Mouse (Mus musculus) spleen, adult 18-20 months (tissue): Measurements from ENCODE around the gene Dusp14.

Experiments
- DNase-seq, 2 experiments: peaks; one replicate each; pipeline ENCODE4 v3.0.0; 2022; ENCODE audit warnings: mixed read lengths in 2 of 2

The Dusp14 gene

GRCm38 (mm10) chr11:84011576-84011975 lies 57.5 kb downstream of the Dusp14 start:
- no peak for DNase-seq

DNA sequence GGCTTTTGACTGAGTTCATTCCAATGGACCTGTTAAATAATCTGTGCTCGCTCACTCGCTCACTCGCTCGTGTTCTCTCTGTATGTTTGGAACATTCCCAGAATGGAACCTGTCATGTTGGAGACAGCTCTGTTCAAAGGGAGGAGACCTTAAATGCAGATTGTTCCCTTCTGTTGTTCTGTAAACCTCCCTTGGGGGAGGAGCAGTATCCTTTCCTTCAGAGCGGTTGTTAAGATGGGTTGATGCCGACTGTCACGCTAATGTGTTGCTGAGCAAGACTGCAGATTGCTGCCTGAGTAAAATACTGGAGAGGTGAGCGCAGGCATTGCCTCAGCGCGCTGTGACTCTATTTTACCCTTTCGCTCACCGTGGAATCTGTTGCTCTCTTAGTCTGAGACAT lies 58.0 kb downstream of the Dusp14 start:
- no peak for DNase-seq

DNA sequence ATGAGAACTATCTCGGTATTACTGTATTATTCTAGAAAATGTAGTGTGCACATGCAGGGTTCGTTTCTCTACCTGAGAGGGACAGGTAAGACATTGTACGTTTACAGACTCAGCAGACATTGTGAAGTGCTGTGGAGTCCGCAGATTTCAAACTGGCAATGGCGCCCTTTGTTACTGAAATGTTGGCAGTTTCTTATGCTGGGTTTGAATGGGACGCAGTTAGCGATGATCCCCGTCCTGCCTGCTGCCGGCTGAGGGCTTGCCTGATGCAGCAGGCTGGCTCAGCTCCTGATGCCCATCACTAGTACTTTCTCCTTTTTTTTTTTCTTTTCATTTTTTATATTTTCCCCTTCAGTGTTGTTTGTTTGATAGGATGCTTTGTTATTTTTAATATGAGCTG lies 58.6 kb downstream of the Dusp14 start:
- no peak for DNase-seq

- DNase-seq: peak in 1 of 2 experiments; percentile 3
Measured at GRCm38 (mm10) chr11:84009001-84009400, 60.1 kb downstream of the Dusp14 start.

- no peak for DNase-seq
Measured at GRCm38 (mm10) chr11:84003986-84004385, 65.1 kb downstream of the Dusp14 start.

DNA sequence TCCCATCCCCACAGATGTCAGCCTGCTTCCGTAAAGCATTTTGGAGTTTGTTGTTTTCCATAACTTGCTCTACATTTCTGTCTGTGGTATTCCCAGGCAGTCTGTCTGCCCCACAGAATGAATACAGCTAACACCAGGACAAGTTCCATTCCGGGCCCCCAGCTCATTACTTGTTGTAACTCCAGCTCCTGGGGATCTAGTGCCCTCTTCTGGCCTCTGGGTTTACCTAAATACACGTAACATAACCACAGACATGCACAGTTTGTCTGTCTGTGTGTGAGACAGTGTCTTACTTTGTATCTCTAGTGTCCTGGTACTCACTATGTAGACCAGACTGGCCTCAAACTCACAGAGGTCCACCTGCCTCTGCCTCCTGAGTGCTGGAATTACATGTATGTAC lies 67.8 kb downstream of the Dusp14 start:
- no peak for DNase-seq

DNA sequence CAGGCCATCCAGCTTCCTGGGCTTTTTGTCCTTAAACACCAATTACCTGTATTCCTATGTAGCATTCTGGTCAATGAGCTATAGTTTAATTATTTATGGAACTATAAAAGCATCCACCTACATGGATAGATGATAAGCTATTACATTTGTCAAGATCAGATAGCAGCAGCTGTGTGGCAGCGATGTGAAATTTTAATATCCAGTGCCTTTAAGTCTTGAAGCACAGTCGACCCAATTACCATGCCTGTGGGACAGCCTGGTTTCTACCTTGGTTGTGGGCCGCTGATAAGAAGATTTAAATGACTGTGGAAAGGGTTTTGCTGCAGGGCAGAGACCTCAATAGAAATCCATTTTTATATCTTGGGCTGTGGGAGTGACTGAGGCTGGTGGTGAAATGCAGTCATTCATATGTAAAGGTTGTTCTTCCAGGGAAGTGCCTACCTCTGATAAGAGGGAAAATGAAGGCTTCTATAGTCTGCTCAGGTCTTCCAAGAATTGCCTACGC lies 69.6 kb downstream of the Dusp14 start:
- no peak for DNase-seq

DNA sequence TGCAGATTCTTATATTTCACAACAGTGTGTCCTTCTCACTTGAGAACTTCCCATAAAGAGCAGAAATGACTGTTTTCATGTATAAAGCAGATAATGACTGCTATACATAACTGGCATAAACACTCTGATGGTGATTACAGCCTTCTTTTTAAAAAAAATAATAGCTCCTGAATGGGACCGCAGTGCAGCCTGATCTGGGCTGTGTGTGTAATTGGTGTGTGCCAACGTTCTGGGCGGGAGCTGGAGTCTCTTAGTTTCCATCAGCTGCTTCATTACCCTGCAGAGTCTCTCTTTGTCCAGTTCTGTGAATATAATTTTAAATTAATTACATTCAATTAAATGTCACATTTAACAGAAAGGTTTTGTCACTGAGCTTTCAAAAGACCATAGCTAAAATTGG lies 70.1 kb downstream of the Dusp14 start:
- DNase-seq: no peak
